Mouse (Mus musculus): ENCODE data around the gene Tenm4. TPM values are rescaled to one million over a fixed set of nuclear protein-coding genes. Genes with fewer than 3 reads are reported as not detected.

The Tenm4 gene
- polyA plus RNA-seq, 1 experiment = 30.7 TPM

GRCm38 (mm10) chr7:96680405-96680804, 509.4 kb downstream of the Tenm4 start:
- no peak for DNase-seq (ENCODE audit: low read depth)

DNA sequence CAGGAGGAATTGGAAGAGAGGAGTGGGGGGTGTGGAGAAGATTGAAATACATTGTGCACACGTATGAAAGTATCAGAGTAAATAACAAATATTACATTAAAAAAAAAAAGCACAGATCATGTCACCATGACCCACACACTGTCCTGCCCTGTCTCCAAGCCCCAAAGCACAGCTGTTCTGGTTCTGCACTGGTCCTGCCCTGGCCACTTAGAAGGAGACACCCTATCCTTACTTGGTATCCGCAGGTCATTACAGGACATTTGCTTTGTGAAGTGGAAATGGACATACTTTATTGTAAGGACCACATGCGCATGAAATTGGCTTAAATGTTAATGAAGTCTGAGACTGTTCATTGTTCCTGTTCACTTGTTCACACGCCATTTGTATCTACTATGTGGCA, 510.8 kb downstream of the Tenm4 start:
- no peak for DNase-seq (ENCODE audit: low read depth)

GRCm38 (mm10) chr7:96688141-96688540, 517.1 kb downstream of the Tenm4 start:
- DNase-seq (ENCODE audit: low read depth) = no peak

DNA sequence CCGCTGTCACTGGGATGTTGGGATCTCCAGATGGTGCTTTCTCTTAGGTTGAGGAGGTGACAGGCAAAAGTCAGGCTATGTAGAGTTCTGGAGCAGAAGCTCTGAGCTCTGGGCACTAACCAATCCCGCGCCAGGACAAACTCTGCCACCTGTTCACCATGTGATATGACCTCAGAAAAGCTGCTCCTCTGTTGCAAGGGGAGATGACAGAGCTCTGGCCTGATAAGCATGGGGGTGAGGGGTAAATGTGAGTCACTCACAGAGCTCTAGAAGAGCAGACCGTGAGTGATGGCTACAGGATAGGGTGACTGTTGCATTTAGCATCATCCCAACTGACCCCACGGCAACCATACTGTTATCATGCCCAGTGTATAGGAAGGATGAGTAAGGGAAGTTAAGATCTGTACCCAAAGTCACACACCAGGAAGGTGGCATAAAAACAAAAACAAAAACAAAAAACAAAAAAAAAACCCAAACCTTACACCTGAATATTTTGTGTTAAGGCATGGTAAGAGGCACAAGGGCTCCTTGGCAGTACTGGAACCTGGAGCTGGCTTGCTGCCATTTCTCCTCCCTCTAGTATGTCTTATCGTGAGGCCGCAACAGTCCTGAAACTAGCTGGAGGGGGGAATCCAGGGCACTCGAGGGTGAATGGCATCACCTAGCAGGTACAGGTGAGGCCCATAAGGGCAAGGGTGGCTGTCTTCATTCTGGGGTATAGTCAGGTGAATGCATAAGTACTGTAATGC, 530.2 kb downstream of the Tenm4 start:
- DNase-seq (ENCODE audit: low read depth) = no peak

- DNase-seq (ENCODE audit: low read depth) = no peak
These were observed 532.9 kb downstream of the Tenm4 start for GRCm38 (mm10) chr7:96703958-96704357.

DNA sequence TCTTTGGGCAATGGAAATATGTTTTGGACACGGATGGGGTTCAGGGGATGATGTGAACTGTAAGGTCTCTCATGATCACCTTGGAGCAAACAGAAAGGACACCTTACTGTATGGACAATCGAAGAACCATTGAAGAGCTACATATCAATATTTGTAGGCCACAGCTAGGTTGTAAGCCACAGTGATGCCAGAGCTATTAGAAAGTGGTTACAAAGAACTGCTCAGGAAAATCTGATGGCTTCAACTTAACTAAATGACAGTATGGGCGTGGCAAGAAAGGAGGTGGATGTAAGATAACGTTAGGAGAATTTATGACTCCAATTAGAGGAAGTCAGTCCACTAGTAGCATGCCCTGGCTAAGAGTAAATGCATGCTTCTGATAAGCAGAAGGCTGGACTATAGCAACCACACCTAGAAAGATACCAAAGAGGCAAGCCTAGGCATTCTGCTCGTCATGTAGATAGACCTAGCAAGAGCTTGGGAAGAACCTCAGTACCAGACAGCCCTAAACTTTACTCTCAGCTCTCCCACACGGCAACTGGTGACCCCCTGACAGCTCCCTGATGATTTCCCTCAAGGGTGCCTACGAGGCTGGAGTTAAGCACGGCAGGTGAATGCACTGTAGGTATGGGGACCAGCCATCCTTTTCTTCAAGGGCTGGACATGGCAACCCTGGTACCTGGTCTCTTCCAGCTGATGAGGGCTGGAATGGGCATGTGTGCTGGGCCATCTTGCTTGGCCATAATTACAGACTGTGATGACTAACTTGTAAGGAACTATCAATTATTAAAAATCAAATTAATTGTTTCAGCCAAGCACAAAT, 534.5 kb downstream of the Tenm4 start:
- no peak for DNase-seq (ENCODE audit: low read depth)

- no peak for DNase-seq (ENCODE audit: low read depth)
These were observed 535.5 kb downstream of the Tenm4 start for GRCm38 (mm10) chr7:96706531-96706930.

- no peak for DNase-seq (ENCODE audit: low read depth)
These were observed 536.1 kb downstream of the Tenm4 start for GRCm38 (mm10) chr7:96707112-96707511.

DNA sequence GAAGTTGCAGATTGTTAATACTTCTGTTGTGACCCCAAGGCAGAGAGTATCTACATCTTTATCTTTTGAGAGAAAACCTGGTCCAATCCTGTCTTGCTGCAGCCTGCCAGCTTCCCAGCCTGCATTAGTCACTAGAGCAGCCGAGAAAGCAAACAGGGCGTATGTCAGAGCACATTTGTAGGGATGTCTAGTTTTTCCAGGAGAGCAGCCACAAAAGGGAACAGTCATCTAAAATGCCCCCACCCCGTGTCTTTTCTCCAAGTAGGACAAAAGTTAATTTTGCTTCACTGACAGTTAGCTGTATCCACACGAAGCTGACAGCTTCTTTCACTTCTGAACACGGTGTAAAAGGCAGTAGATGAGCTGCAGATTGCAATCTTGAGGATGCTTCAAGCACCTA, 537.0 kb downstream of the Tenm4 start:
- DNase-seq (ENCODE audit: low read depth) = no peak

GRCm38 (mm10) chr7:96708561-96708960, 537.5 kb downstream of the Tenm4 start:
- no peak for DNase-seq (ENCODE audit: low read depth)

- DNase-seq (ENCODE audit: low read depth) = no peak
These were observed 537.9 kb downstream of the Tenm4 start for GRCm38 (mm10) chr7:96708968-96709367.

DNA sequence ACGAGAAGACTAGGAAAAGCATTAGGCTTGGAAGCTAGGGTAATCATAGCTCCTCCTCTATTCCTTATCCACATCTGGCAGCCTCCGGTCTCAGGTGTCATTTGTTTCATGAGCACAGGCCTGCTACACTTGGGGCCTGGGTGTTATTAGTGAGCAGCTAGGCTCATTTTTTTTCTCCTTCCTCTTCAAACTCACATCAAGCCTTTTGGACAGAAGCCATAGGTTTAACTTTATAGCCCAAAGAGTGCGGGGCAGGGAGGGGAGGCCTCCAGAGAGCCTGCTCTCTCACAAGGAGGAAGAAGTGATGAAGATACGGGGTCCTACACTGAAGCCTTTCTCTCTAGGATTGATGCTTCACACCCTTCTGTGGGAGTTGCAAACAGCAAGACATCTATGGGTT, 538.8 kb downstream of the Tenm4 start:
- no peak for DNase-seq (ENCODE audit: low read depth)

GRCm38 (mm10) chr7:96710658-96711071, 539.6 kb downstream of the Tenm4 start:
- DNase-seq (ENCODE audit: low read depth) = no peak

GRCm38 (mm10) chr7:96712876-96713275, 541.8 kb downstream of the Tenm4 start:
- no peak for DNase-seq (ENCODE audit: low read depth)

GRCm38 (mm10) chr7:96716911-96717310, 545.9 kb downstream of the Tenm4 start:
- no peak for DNase-seq (ENCODE audit: low read depth)

DNA sequence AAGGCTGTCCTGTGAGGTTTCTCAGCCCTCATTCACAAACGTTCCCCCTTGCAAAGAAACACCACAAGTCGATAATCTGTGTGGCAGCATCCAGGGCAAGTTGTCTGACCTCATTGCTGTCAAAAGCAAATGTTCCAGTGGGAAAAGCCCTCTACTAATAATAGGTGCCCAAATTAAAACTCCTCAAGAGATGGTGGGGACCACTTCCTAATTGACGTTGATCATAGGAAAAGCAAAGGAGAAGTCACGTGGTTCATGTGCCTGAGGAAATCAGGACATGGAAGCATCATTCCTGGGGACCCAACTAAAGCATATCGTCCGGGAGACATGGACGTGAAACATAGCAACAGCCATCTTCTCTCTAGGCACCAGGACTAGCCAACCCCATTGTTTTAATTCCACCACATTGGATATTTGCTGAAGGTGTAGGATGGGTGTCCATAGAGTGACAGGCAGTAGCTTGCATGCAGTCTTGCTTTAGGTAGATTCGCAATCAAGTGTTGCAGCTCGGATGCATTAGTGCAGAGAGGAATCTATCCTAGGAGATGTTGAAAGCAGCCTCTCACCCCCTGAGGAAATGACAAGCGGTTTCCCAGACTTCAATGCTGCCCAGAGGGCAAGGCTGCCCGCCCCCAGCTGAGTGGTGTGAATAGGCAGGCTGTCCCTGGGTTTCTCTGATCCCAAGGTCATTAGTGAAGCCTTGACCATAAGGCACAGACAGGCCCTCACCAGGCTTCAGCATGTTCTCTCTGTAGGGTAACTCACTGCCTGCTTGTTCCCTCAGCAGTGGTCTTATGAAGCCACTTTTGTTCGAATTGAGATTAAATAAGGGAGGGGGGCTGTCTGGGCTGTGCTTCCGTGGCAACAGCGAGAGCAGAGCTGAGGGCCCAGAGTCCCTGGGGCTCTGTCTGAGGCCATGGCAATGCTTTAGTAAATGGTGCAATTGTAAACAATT, 547.4 kb downstream of the Tenm4 start:
- no peak for DNase-seq (ENCODE audit: low read depth)

GRCm38 (mm10) chr7:96719926-96720325, 548.9 kb downstream of the Tenm4 start:
- DNase-seq (ENCODE audit: low read depth) = no peak

DNA sequence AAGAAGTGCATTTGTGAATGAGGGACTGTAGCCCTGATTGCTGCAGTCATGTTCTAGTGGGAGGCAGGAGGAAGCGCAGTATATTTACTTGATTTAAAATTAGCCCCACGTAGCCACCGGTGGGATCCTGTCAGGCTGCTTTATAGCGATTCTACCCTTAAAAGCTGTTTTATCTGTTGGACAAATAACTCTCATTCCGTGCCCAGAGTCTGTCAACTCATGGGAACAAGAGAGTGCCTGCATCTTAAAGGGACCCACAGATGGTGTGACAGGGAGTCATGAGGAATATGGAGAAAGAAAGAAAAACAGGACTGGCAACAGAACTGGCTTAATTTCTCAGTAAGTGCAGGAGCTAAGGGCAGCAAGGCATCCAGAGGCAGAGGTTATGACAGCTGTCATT, 549.4 kb downstream of the Tenm4 start:
- DNase-seq (ENCODE audit: low read depth) = no peak

DNA sequence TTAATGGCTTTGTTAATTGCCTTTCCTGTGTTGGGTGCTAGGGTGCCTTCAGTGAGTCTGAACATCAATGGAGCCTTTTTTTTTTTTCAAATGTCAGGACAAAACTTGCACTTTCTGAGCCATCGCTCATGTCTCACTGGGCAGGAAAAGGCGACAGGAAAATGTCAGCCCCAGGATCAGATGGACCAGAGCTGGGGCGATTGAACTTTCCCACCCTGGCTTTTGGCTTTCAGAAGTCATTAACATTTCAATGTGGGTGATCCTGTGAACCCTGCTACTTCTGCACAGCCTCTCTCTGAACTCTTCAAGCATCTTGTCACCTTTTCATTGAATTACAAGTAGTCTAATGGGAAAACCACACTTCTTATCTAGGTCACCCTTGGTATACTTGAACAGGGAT, 551.8 kb downstream of the Tenm4 start:
- DNase-seq (ENCODE audit: low read depth) = no peak

DNA sequence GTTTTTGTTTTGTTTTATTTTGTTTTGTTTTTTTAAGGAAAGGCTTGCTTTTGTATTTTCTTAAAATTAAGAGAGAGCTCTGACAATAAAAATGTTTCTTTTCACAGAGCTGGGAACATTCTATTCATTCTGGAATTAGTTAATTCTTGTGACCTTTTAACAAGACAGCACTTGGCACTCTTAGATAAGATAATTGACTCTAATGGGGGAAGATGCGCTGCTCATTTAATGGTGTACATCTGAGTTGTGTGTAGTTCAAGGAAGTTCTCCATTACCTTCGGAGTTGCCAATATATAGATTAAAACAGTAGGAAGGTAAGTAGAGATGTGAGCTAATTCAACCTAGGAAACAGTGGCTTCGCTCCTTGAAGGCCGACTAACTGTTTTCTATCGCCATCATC, 554.6 kb downstream of the Tenm4 start:
- no peak for DNase-seq (ENCODE audit: low read depth)

DNA sequence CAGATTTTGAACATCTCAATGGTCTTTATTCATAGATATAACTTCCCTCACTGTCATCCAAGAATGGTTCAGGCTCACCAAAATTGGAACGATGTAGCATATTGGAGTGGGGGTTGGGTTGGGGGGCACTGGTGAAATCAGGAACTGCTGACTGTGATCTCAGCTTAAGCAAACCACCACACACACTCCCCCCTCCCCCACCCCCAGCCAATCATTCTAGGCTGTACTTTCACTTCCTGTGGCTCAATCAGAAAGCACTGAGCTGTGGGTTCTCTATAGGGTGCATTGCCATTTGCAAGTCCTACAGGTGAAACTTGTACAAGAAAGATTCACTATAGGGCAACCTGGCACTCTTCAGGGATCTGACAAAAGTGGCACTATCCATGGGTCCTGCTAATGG, 559.3 kb downstream of the Tenm4 start:
- no peak for DNase-seq (ENCODE audit: low read depth)

DNA sequence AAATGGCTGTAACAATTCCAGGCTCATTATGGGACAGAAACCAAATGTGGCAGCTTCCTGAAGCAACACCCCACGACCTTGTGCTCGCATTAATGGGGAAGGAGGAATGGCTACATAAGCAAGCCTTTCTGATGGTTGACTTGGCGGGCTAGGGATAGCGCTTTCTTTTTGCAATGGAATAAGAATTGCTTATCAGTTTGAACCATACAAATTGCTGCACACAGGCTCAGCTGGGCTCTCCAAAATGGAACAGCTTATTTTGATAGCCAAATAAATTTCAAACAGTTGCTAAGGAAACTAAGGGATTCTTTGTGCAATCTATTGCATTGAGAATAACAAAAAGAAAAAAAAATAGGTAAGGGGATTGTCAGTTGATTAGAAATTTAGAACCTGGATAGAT, 560.9 kb downstream of the Tenm4 start:
- DNase-seq (ENCODE audit: low read depth) = no peak
